Mouse (Mus musculus) duodenum, adult 2 months (tissue): Measurements from ENCODE around the gene Acot1. TPM values are rescaled to one million over a fixed set of nuclear protein-coding genes. Genes with fewer than 3 reads are reported as not detected.

Source experiments
- polyA plus RNA-seq: library from polyadenylated mRNA; depleted of rRNA; stranded (reverse); fragments of >200 nt; gene quantifications from 2 replicates; pipeline ENCODE4 v1.2.3, GENCODE M21; 2012; ENCODE audit warnings: low replicate concordance; rRNA removed

Acot1 gene
- polyA plus RNA-seq: 5.9 and 13.6 TPM in 2 replicates

DNA sequence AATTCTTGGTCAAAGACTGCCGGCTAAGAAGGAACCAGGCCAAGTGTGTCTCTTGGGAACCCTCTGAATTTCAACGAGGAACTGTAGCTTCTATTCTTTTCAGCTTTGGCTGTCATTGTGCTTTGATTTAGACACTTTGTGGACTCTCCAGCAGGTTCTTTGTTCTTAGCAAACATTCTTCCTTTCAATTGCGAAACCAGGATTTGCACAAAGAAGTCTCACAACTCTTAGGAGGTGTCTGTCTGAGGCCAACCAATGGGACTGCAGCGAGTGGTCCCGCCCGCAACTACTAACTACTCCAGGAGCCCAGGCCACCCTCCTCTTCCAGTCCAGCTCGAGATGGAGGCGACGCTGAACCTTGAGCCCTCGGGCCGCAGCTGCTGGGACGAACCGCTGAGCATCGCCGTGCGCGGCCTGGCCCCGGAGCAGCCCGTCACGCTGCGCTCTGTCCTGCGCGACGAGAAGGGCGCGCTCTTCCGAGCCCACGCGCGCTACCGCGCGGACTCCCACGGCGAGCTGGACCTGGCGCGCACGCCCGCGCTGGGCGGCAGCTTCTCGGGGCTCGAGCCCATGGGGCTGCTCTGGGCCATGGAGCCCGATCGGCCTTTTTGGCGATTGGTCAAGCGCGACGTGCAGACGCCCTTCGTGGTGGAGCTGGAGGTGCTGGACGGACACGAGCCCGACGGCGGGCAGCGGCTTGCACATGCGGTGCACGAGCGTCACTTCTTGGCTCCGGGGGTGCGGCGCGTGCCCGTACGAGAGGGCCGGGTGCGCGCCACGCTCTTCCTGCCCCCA is at the start of gene Acot1:
Gene Acot1, plus strand, starts transcription at position 320 of the 795 bp plus-strand sequence.

DNA sequence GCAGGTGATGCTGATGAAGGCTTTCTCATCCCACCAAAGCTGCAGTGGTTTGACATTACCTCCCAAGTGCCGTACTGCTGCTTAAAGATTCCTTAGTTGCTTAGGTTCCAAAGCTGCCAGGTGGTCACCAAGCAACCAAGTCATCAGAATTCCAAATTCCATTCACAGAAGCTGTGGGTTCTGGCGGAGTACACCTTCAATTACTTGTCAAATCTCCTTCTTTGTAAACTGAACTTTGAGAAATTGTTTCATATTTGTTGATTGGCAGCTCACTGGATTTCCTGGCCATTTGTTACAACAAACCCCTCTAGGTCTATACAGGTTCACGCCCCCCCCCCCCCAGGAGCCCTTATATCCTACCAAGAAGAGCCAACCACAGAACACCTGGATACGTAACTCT is 24.5 kb upstream of the Acot1 start, which contains the start of gene Heatr4:
Gene Heatr4, minus strand, starts transcription at position 101 of the 400 bp plus-strand sequence.

DNA sequence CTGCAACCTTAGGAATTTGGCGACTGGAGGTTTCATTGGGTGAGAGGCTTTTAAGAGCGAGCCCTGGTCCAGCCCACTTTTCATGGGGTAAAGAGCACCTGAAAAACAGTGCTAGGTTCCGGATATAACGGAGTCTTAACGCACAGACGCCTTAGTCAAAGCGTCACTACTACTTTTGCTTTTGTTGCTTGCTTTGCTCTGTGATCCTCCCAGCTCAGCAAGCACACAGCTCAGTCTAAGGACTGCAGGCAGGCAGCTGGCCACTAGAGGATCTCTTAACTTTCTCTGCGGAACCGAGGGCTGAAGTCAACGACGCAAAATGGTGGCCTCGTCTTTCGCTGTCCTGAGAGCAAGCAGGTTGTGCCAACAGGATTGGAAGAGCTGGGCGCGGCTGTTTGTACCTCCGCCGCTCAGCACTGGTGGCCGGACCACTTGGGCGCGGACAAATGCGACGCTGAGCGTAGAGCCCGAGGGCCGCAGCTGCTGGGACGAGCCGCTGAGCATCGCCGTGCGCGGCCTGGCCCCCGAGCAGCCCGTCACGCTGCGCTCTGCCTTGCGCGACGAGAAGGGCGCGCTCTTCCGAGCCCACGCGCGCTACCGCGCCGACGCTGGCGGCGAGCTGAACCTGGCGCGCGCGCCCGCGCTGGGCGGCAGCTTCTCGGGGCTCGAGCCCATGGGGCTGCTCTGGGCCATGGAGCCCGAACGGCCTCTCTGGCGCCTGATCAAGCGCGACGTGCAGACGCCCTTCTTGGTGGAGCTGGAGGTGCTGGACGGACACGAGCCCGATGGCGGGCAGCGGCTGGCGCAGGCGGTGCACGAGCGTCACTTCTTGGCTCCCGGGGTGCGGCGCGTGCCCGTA is 21.5 kb upstream of the Acot1 start, which contains the start of gene Acot2:
Gene Acot2, plus strand, starts transcription at position 279 of the 859 bp plus-strand sequence.

DNA sequence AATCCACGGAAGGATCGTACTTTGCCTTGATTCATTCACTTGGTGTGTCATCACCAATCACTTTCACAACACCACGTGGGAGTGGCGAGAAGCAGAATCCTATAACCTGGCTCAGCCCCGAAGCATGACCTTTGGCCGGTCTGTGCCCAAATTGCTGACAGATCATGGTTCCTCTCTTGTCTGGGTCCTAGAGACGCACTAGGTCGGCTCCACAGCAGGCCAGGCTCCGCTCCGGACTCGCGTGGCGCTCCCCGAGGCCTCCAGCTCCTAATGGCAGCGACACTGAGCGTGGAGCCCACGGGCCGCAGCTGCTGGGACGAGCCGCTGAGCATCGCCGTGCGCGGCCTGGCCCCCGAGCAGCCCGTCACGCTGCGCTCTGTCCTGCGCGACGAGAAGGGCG is 29.0 kb downstream of the Acot1 start, which contains the start of gene Acot4:
Gene Acot4, plus strand, starts transcription at position 139 of the 400 bp plus-strand sequence.

DNA sequence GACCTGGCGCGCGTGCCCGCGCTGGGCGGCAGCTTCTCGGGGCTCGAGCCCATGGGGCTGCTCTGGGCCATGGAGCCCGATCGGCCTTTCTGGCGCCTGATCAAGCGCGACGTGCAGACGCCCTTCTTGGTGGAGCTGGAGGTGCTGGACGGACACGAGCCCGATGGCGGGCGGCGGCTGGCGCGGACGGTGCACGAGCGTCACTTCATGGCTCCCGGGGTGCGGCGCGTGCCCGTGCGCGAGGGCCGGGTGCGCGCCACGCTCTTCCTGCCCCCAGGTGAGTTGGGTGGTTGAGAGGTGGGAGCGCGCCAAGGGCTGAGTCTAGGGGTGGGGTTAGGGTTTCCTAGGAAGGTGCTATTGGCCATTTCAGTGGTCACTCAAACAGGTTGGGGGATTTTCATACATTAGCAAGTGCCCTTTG is 29.4 kb downstream of the Acot1 start, which contains the start of gene Gm49366:
Gene Gm49366, plus strand, starts transcription at position 245 of the 421 bp plus-strand sequence.

DNA sequence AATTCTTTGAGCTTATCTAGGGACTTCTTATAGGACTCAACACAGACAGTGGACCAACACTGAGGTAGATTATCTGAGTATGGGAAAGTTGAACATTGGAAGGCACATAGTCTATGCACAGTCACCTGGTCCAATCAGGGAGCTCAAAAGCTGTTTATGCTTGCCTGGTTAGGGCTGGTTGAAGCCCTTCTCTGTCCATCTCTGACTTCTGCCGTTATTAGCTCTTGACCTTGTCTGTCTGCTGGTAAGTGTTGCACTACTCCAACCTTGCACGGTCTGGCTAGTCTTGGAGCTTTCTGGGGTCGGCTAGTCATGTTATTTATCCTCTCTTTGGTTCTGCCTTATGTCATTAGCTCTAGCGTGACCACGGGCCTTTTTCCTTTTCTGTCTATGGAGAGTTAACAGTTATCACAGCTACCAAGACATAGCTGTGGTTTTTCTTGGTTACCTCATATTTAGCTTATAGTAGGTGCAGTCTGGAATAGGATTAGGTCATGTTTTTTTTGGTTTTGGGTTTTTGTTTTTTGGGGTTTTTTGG is 42.7 kb downstream of the Acot1 start, which contains the start of gene Acot3:
Gene Acot3, plus strand, starts transcription at position 208 of the 538 bp plus-strand sequence.

Other genes with a start within 250 kb of the Acot1 start
- 6.9 and 9.0 TPM in 2 replicates for gene Papln, start 245.9 kb upstream of the Acot1 start, polyA plus RNA-seq
- 101 and 125 TPM in 2 replicates for gene Numb, start 87.6 kb upstream of the Acot1 start, polyA plus RNA-seq
- gene Riox1, start 58.9 kb upstream of the Acot1 start, polyA plus RNA-seq: 18.0 and 20.5 TPM in 2 replicates
- not detected in 2 replicates for gene Heatr4, start 24.6 kb upstream of the Acot1 start, polyA plus RNA-seq
- gene Acot2, start 21.6 kb upstream of the Acot1 start, polyA plus RNA-seq: 12.7 and 13.1 TPM in 2 replicates
- 21.9 and 52.3 TPM in 2 replicates for gene Acot4, start 28.9 kb downstream of the Acot1 start, polyA plus RNA-seq
- gene Gm49366, start 29.4 kb downstream of the Acot1 start, polyA plus RNA-seq: not detected in 2 replicates
- 0.08 TPM in 2 replicates for gene Acot3, start 42.7 kb downstream of the Acot1 start, polyA plus RNA-seq
- gene Acot5, start 59.8 kb downstream of the Acot1 start, polyA plus RNA-seq: 0.06 TPM in 1 of 2 replicates, not detected in the other
- gene Acot6, start 91.2 kb downstream of the Acot1 start, polyA plus RNA-seq: 0.71 and 1.7 TPM in 2 replicates
- 0.25 and 0.62 TPM in 2 replicates for gene Dnal1, start 104.9 kb downstream of the Acot1 start, polyA plus RNA-seq
- gene Pnma1, start 139.0 kb downstream of the Acot1 start, polyA plus RNA-seq: 0.20 and 0.41 TPM in 2 replicates
- 9.3 and 10.4 TPM in 2 replicates for gene Elmsan1, start 209.4 kb downstream of the Acot1 start, polyA plus RNA-seq